Mouse (Mus musculus) ES-Bruce4 (cell line): Measurements from ENCODE around the gene Ttc7b.

ENCODE experiments used
- CTCF ChIP-seq: IDR thresholded peaks from one replicate; pipeline ENCODE4 v1.8.1; 2011; ENCODE audit warnings: low read depth, low read length
- EP300 ChIP-seq: IDR thresholded peaks from 2 replicates; pipeline ENCODE4 v1.6.1; 2011; ENCODE audit warnings: low read depth, low read length; ENCODE audit not compliant: insufficient read depth
- POLR2A ChIP-seq: IDR thresholded peaks from one replicate; pipeline ENCODE4 v1.8.1; 2011; ENCODE audit warnings: low read length; ENCODE audit not compliant: insufficient read depth

- TF ChIP-seq POLR2A (no peak), CTCF (no peak), EP300 (no peak)
Measured at GRCm38 (mm10) chr12:100531740-100532139, 11.1 kb upstream of the Ttc7b start.
